Mouse (Mus musculus) small intestine, adult 2 months (tissue): ENCODE results near the gene Sarm1.

ENCODE experiments used
- CTCF ChIP-seq: fragments of 200-500 bp; IDR thresholded peaks from 2 replicates; pipeline ENCODE4 v1.5.1; 2012; ENCODE audit warnings: low read depth, mild to moderate bottlenecking, control low read depth, inconsistent platforms, low read length, moderate library complexity, mixed read lengths; ENCODE audit not compliant: insufficient replicate concordance, insufficient read length; ENCODE audit errors: extremely low read depth
- POLR2A ChIP-seq: fragments of 200-500 bp; IDR thresholded peaks from 2 replicates; pipeline ENCODE4 v1.6.1; 2012; ENCODE audit warnings: low read depth, mild to moderate bottlenecking, control low read depth, inconsistent platforms, low read length, moderate library complexity

DNA sequence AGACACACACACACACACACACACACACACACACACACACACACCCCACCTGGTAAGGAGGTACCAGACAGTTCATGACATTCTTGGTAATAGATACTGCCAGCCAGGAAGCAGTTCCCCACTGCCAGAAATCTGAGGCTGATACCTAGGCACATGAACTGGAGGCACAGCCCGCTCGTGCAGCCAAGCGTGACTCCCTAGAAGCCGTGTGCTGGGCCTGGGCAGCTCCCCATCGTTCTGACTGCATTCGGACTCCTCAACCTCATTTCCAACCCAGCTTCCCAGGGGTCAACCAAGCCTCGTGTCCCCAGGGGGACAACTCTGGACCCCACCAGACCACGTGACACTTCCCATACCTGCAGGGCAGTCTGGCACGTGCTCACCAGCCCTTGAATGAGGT is 31.2 kb upstream of the Sarm1 start:
- no peak for TF ChIP-seq POLR2A
- no peak for TF ChIP-seq CTCF
